Mouse (Mus musculus) forebrain, embryonic 16.5 days (tissue): Measurements from ENCODE around the gene Nelfcd. TPM values are rescaled to one million over a fixed set of nuclear protein-coding genes. Genes with fewer than 3 reads are reported as not detected.

Experiments
- ATAC-seq: fragments of 200-750 bp; cut with Nextera tagmentation; 2 replicates; pipeline ENCODE4 v1.8.0; 2017; ENCODE audit warnings: mild to moderate bottlenecking, moderate library complexity
- H3K27ac ChIP-seq: fragments of 300-500 bp; sonication (generic); 2 replicates; pipeline ENCODE4 v1.5.1; 2014; ENCODE audit warnings: low read length, control low read depth
- H3K27me3 ChIP-seq: fragments of 300-500 bp; sonication (generic); replicated peaks from 2 replicates; pipeline ENCODE4 v1.6.1; 2014; ENCODE audit warnings: low read length; ENCODE audit not compliant: control insufficient read depth, insufficient read depth
- H3K36me3 ChIP-seq: fragments of 300-500 bp; sonication (generic); 2 replicates; pipeline ENCODE4 v1.6.1; 2014; ENCODE audit not compliant: control insufficient read depth, insufficient read depth
- H3K4me1 ChIP-seq: fragments of 300-500 bp; sonication (generic); replicated peaks from 2 replicates; pipeline ENCODE4 v1.6.1; 2014; ENCODE audit warnings: low read length; ENCODE audit not compliant: control insufficient read depth, insufficient read depth
- H3K4me2 ChIP-seq: fragments of 300-500 bp; sonication (generic); 2 replicates; pipeline ENCODE4 v1.6.1; 2014; ENCODE audit warnings: mild to moderate bottlenecking, low read length, control low read depth
- H3K4me3 ChIP-seq: fragments of 300-500 bp; sonication (generic); replicated peaks from 2 replicates; pipeline ENCODE4 v1.5.1; 2014; ENCODE audit warnings: mild to moderate bottlenecking, low read length, control low read depth
- H3K9ac ChIP-seq: fragments of 300-500 bp; sonication (generic); replicated peaks from 2 replicates; pipeline ENCODE4 v1.6.1; 2014; ENCODE audit warnings: low read depth, low read length, control low read depth
- H3K9me3 ChIP-seq: fragments of 300-500 bp; sonication (generic); 2 replicates; pipeline ENCODE4 v1.6.1; 2016; ENCODE audit warnings: low read length; ENCODE audit not compliant: control insufficient read depth
- WGBS: fragments of 180-500 bp; shearing (Covaris S2); extraction: QIAGEN DNeasy Blood & Tissue Kit; methylation state at CpG from one replicate; pipeline ENCODE4 v1.1.7; 2014; 5-methylcytosine and 5-hydroxymethylcytosine counted together
- polyA plus RNA-seq: library from polyadenylated mRNA; unstranded; fragments of >200 nt; fragmentation: Nextera tagmentation; extraction: Ambion mirVana; gene quantifications from 2 replicates; pipeline ENCODE4 v1.2.1, GENCODE M21; 2015

The Nelfcd gene
- polyA plus RNA-seq, 1 experiment from 2014 or later: 106 TPM

GRCm38 (mm10) chr2:174443046-174443445, 27.4 kb downstream of the Nelfcd start:
- no peaks in the 10 kb centered on the region for H3K36me3 ChIP-seq
- H3K9me3 ChIP-seq: no peaks in the 10 kb centered on the region
- ATAC-seq: no peak
- H3K4me1 ChIP-seq: peaks cover 15% of the 10 kb centered on the region
- no peak overlapping the region for H3K4me3 ChIP-seq
- H3K27me3 ChIP-seq: no peaks in the 10 kb centered on the region
- no peak overlapping the region for H3K9ac ChIP-seq
- WGBS: 55% methylated on average over 2 of the region's 2 CpGs
- no peak overlapping the region for H3K4me2 ChIP-seq
- H3K27ac ChIP-seq: no peak overlapping the region

- Histone ChIP-seq H3K4me2 (no peak overlapping the region), H3K9me3 (no peaks in the 10 kb centered on the region), H3K4me1 (peaks cover 1% of the 10 kb centered on the region), H3K27ac (no peak overlapping the region), H3K36me3 (no peaks in the 10 kb centered on the region), H3K27me3 (no peaks in the 10 kb centered on the region), H3K9ac (no peak overlapping the region), H3K4me3 (no peak overlapping the region)
- ATAC-seq: no peak
- 93% methylated on average over 7 of the region's 7 CpGs for WGBS
Observed at GRCm38 (mm10) chr2:174444359-174444758, 28.8 kb downstream of the Nelfcd start.

GRCm38 (mm10) chr2:174445018-174445417, 29.4 kb downstream of the Nelfcd start:
- H3K4me3 ChIP-seq: no peak overlapping the region
- WGBS: 86% methylated on average over 6 of the region's 6 CpGs
- no peak overlapping the region for H3K9ac ChIP-seq
- H3K4me1 ChIP-seq: no peaks in the 10 kb centered on the region
- H3K9me3 ChIP-seq: no peaks in the 10 kb centered on the region
- H3K27me3 ChIP-seq: no peaks in the 10 kb centered on the region
- no peak overlapping the region for H3K4me2 ChIP-seq
- H3K36me3 ChIP-seq: no peaks in the 10 kb centered on the region
- H3K27ac ChIP-seq: no peak overlapping the region
- ATAC-seq: no peak

- H3K4me2 ChIP-seq: no peak overlapping the region
- 58% methylated on average over 7 of the region's 7 CpGs for WGBS
- no peaks in the 10 kb centered on the region for H3K9me3 ChIP-seq
- no peaks in the 10 kb centered on the region for H3K36me3 ChIP-seq
- no peaks in the 10 kb centered on the region for H3K27me3 ChIP-seq
- no peak overlapping the region for H3K9ac ChIP-seq
- no peak overlapping the region for H3K4me3 ChIP-seq
- no peak overlapping the region for H3K27ac ChIP-seq
- H3K4me1 ChIP-seq: no peaks in the 10 kb centered on the region
- ATAC-seq: no peak
Observed at GRCm38 (mm10) chr2:174446492-174446891, 30.9 kb downstream of the Nelfcd start.

GRCm38 (mm10) chr2:174446905-174447304, 31.3 kb downstream of the Nelfcd start:
- Histone ChIP-seq H3K9me3 (no peaks in the 10 kb centered on the region), H3K36me3 (no peaks in the 10 kb centered on the region), H3K4me2 (no peak overlapping the region), H3K27ac (no peak overlapping the region), H3K9ac (no peak overlapping the region), H3K4me3 (no peak overlapping the region), H3K27me3 (no peaks in the 10 kb centered on the region), H3K4me1 (no peaks in the 10 kb centered on the region)
- 53% methylated on average over 8 of the region's 8 CpGs for WGBS
- ATAC-seq: no peak

GRCm38 (mm10) chr2:174448405-174448804, 32.8 kb downstream of the Nelfcd start:
- Histone ChIP-seq H3K27me3 (no peaks in the 10 kb centered on the region), H3K36me3 (no peaks in the 10 kb centered on the region), H3K4me2 (no peak overlapping the region), H3K4me3 (no peak overlapping the region), H3K27ac (no peak overlapping the region), H3K9ac (no peak overlapping the region), H3K4me1 (no peaks in the 10 kb centered on the region), H3K9me3 (no peaks in the 10 kb centered on the region)
- ATAC-seq: no peak
- WGBS: 93% methylated on average over 4 of the region's 4 CpGs

- Histone ChIP-seq H3K4me1 (no peaks in the 10 kb centered on the region), H3K27me3 (no peaks in the 10 kb centered on the region), H3K9ac (no peak within 1 kb of the TSS), H3K4me3 (no peak within 1 kb of the TSS), H3K9me3 (no peaks in the 10 kb centered on the region), H3K27ac (no peak within 1 kb of the TSS), H3K36me3 (no peaks in the 10 kb centered on the region), H3K4me2 (no peak within 1 kb of the TSS)
- ATAC-seq: no peak
- WGBS: 84% methylated on average over 4 of the region's 4 CpGs
Observed at GRCm38 (mm10) chr2:174450353-174450752, 34.7 kb downstream of the Nelfcd start, which contains the start of gene Tubb1. TSS of gene Tubb1 (plus strand) at chr2:174450695.

GRCm38 (mm10) chr2:174453681-174454080, 38.1 kb downstream of the Nelfcd start:
- ATAC-seq: no peak
- no peak overlapping the region for H3K9ac ChIP-seq
- no peaks in the 10 kb centered on the region for H3K27me3 ChIP-seq
- H3K9me3 ChIP-seq: no peaks in the 10 kb centered on the region
- no peak overlapping the region for H3K4me2 ChIP-seq
- whole genome bisulfite sequencing: 75% methylated on average over 7 of the region's 7 CpGs
- H3K36me3 ChIP-seq: no peaks in the 10 kb centered on the region
- no peaks in the 10 kb centered on the region for H3K4me1 ChIP-seq
- no peak overlapping the region for H3K4me3 ChIP-seq
- H3K27ac ChIP-seq: no peak overlapping the region

- Histone ChIP-seq H3K27ac (no peak overlapping the region), H3K4me1 (peaks cover 10% of the 10 kb centered on the region), H3K9ac (no peak overlapping the region), H3K36me3 (peaks cover 10% of the 10 kb centered on the region; the same call in 1 of the 2 replicates), H3K9me3 (no peaks in the 10 kb centered on the region), H3K4me3 (no peak overlapping the region), H3K27me3 (no peaks in the 10 kb centered on the region), H3K4me2 (no peak overlapping the region)
- ATAC-seq: no peak
- 40% methylated on average over 2 of the region's 2 CpGs for WGBS
Observed at GRCm38 (mm10) chr2:174459365-174459764, 43.8 kb downstream of the Nelfcd start.

GRCm38 (mm10) chr2:174463370-174463769, 47.8 kb downstream of the Nelfcd start:
- Histone ChIP-seq H3K27ac (no peak overlapping the region), H3K36me3 (peaks cover 10% of the 10 kb centered on the region; the same call in 1 of the 2 replicates), H3K4me2 (peak overlapping the region; percentile 87), H3K4me3 (peak overlapping the region; percentile 97), H3K4me1 (peaks cover 10% of the 10 kb centered on the region), H3K9ac (peak overlapping the region; percentile 93), H3K9me3 (no peaks in the 10 kb centered on the region), H3K27me3 (no peaks in the 10 kb centered on the region)
- ATAC-seq: peak; percentile 14
- WGBS: 37% methylated on average over 10 of the region's 10 CpGs
